Mouse (Mus musculus) liver, embryonic 12.5 days (tissue): Measurements from ENCODE around the gene Rps16. TPM values are rescaled to one million over a fixed set of nuclear protein-coding genes. Genes with fewer than 3 reads are reported as not detected.

Experiments used
- ATAC-seq: fragments of 200-750 bp; cut with Nextera tagmentation; 2 replicates; pipeline ENCODE4 v1.8.0; 2017; ENCODE audit warnings: moderate number of reproducible peaks, mild to moderate bottlenecking, moderate library complexity
- H3K27ac ChIP-seq: fragments of 300-500 bp; sonication (generic); 2 replicates; pipeline ENCODE4 v1.5.1; 2016; ENCODE audit warnings: mild to moderate bottlenecking
- H3K27me3 ChIP-seq: fragments of 300-500 bp; sonication (generic); replicated peaks from 2 replicates; pipeline ENCODE4 v1.6.1; 2016; ENCODE audit warnings: mild to moderate bottlenecking, moderate library complexity
- H3K36me3 ChIP-seq: fragments of 300-500 bp; sonication (generic); 2 replicates; pipeline ENCODE4 v1.6.1; 2016; ENCODE audit warnings: mild to moderate bottlenecking, moderate library complexity
- H3K4me1 ChIP-seq: fragments of 300-500 bp; sonication (generic); 2 replicates; pipeline ENCODE4 v1.6.1; 2016
- H3K4me2 ChIP-seq: fragments of 300-500 bp; sonication (generic); 2 replicates; pipeline ENCODE4 v1.6.1; 2016; ENCODE audit warnings: mild to moderate bottlenecking, moderate library complexity
- H3K4me3 ChIP-seq: fragments of 300-500 bp; sonication (generic); 2 replicates; pipeline ENCODE4 v1.5.1; 2016; ENCODE audit warnings: mild to moderate bottlenecking, moderate library complexity
- H3K9ac ChIP-seq: fragments of 300-500 bp; sonication (generic); 2 replicates; pipeline ENCODE4 v1.6.1; 2016; ENCODE audit warnings: mild to moderate bottlenecking, moderate library complexity
- H3K9me3 ChIP-seq: fragments of 300-500 bp; sonication (generic); replicated peaks from 2 replicates; pipeline ENCODE4 v1.6.1; 2016; ENCODE audit warnings: mild to moderate bottlenecking, moderate library complexity
- WGBS: fragments of 180-500 bp; shearing (Covaris S2); methylation state at CpG from one replicate; pipeline ENCODE4 v1.1.7; 2016; ENCODE audit not compliant: insufficient replicate concordance; 5-methylcytosine and 5-hydroxymethylcytosine counted together
- polyA plus RNA-seq: library from polyadenylated mRNA; unstranded; fragments of >200 nt; fragmentation: Nextera tagmentation; extraction: Ambion mirVana; gene quantifications from 2 replicates; pipeline ENCODE4 v1.2.1, GENCODE M21; 2016

The Rps16 gene
- polyA plus RNA-seq, 1 experiment from 2014 or later, result 994 TPM

- H3K4me2 ChIP-seq, result peak overlapping the region; percentile 92
- peak overlapping the region; percentile 95 for H3K27ac ChIP-seq
- 0 out of 2 replicates have a peak, but pooled peaks cover 4% of the 10 kb centered on the region for H3K27me3 ChIP-seq
- 6% methylated on average over 30 of the region's 30 CpGs for WGBS
- no peaks in the 10 kb centered on the region for H3K9me3 ChIP-seq
- peak overlapping the region; percentile 69 for H3K4me3 ChIP-seq
- peaks cover 9% of the 10 kb centered on the region for H3K36me3 ChIP-seq
- H3K4me1 ChIP-seq, result peaks cover 88% of the 10 kb centered on the region
- H3K9ac ChIP-seq, result peak overlapping the region; percentile 71
- ATAC-seq, result no peak
These were observed 25.7 kb downstream of the Rps16 start for GRCm38 (mm10) chr7:28376011-28376771.

- peak overlapping the region; percentile 83 for H3K9ac ChIP-seq
- H3K4me2 ChIP-seq, result peak overlapping the region; percentile 92
- peaks cover 9% of the 10 kb centered on the region for H3K36me3 ChIP-seq
- WGBS, result 59% methylated on average over 18 of the region's 18 CpGs
- peaks cover 89% of the 10 kb centered on the region for H3K4me1 ChIP-seq
- H3K4me3 ChIP-seq, result peak overlapping the region; percentile 69
- no peak for ATAC-seq
- no peaks in the 10 kb centered on the region for H3K9me3 ChIP-seq
- peak overlapping the region; percentile 92 for H3K27ac ChIP-seq
- H3K27me3 ChIP-seq, result no peaks in the 10 kb centered on the region
These were observed 27.0 kb downstream of the Rps16 start for GRCm38 (mm10) chr7:28377190-28378065.

- Histone ChIP-seq H3K27me3 (no peaks in the 10 kb centered on the region), H3K4me3 (peak overlapping the region; percentile 69), H3K27ac (peak overlapping the region; percentile 92)
These were observed 27.7 kb downstream of the Rps16 start for GRCm38 (mm10) chr7:28378066-28378690.

GRCm38 (mm10) chr7:28378769-28379651 is 28.6 kb downstream of the Rps16 start:
- under 1% methylated on average over 53 of the region's 53 CpGs for WGBS
- Histone ChIP-seq H3K27ac (peak overlapping the region; percentile 92), H3K4me2 (peak overlapping the region; percentile 92), H3K9me3 (no peaks in the 10 kb centered on the region), H3K27me3 (no peaks in the 10 kb centered on the region), H3K36me3 (peaks cover 9% of the 10 kb centered on the region), H3K4me3 (peak overlapping the region; percentile 69), H3K4me1 (peaks cover 96% of the 10 kb centered on the region), H3K9ac (peak overlapping the region; percentile 83)
- peak; percentile 76 for ATAC-seq

More at GRCm38 (mm10) chr7:28378066-28378690, 27.7 kb downstream of the Rps16 start:
- Histone ChIP-seq H3K4me2 (peak overlapping the region; percentile 92), H3K9me3 (no peaks in the 10 kb centered on the region), H3K36me3 (peaks cover 9% of the 10 kb centered on the region), H3K9ac (peak overlapping the region; percentile 83), H3K4me1 (peaks cover 94% of the 10 kb centered on the region)
- WGBS, result 19% methylated on average over 32 of the region's 32 CpGs
- no peak for ATAC-seq

GRCm38 (mm10) chr7:28380237-28381016 is 30.0 kb downstream of the Rps16 start, which contains the start of gene Zfp36:
TSS of gene Zfp36 (minus strand) at chr7:28380253.
- no peak for ATAC-seq
- WGBS, result 28% methylated on average over 17 of the region's 17 CpGs

GRCm38 (mm10) chr7:28381017-28381790 is 30.8 kb downstream of the Rps16 start:
- H3K4me3 ChIP-seq, result peak overlapping the region; percentile 56
- ATAC-seq, result peak; percentile 48
- H3K4me2 ChIP-seq, result peak overlapping the region; percentile 86
- H3K27me3 ChIP-seq, result no peaks in the 10 kb centered on the region
- peaks cover 16% of the 10 kb centered on the region for H3K36me3 ChIP-seq
- WGBS, result 3% methylated on average over 30 of the region's 30 CpGs
- H3K9ac ChIP-seq, result peak overlapping the region; percentile 83
- H3K9me3 ChIP-seq, result no peaks in the 10 kb centered on the region
- peaks cover 92% of the 10 kb centered on the region for H3K4me1 ChIP-seq
- H3K27ac ChIP-seq, result peak overlapping the region; percentile 92

More at GRCm38 (mm10) chr7:28380237-28381016, 30.0 kb downstream of the Rps16 start, which contains the start of gene Zfp36:
- peak within 1 kb of the TSS; percentile 92 for H3K4me2 ChIP-seq
- H3K4me3 ChIP-seq, result peak within 1 kb of the TSS; percentile 69
- H3K4me1 ChIP-seq, result peaks cover 90% of the 10 kb centered on the region
- H3K27me3 ChIP-seq, result no peaks in the 10 kb centered on the region
- peak within 1 kb of the TSS; percentile 83 for H3K9ac ChIP-seq
- H3K9me3 ChIP-seq, result no peaks in the 10 kb centered on the region
- H3K36me3 ChIP-seq, result peaks cover 9% of the 10 kb centered on the region
- peak within 1 kb of the TSS; percentile 92 for H3K27ac ChIP-seq

DNA sequence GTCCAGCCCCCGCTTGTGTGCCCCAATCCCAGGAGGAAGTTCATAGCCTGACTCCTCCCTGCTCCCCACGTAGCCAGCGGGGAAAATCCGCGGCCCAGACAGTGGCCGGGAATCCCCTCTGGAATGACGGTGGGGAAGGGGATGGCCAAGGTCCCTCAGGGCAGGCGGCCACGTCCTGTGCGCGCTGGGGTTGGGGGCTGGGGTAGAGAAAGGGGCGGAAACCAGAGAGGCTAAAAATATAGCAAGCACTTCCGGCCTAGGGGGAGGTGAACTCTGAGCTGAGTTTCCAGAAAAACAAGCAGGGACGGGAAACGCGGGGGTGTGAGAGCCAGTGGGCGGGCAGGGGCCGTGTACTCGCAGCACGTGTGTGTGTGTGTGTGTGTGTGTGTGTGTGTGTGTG is 31.5 kb downstream of the Rps16 start:
- peak overlapping the region; percentile 56 for H3K4me3 ChIP-seq
- peak overlapping the region; percentile 92 for H3K27ac ChIP-seq
- peaks cover 87% of the 10 kb centered on the region for H3K4me1 ChIP-seq
- peak overlapping the region; percentile 86 for H3K4me2 ChIP-seq
- no peaks in the 10 kb centered on the region for H3K27me3 ChIP-seq
- peaks cover 17% of the 10 kb centered on the region for H3K36me3 ChIP-seq
- 0% methylated on average over 20 of the region's 20 CpGs for WGBS
- peak overlapping the region; percentile 83 for H3K9ac ChIP-seq
- H3K9me3 ChIP-seq, result no peaks in the 10 kb centered on the region
- peak; percentile 14 for ATAC-seq

- Histone ChIP-seq H3K27me3 (no peaks in the 10 kb centered on the region), H3K9me3 (no peaks in the 10 kb centered on the region), H3K27ac (peak overlapping the region; percentile 92), H3K4me1 (peaks cover 82% of the 10 kb centered on the region), H3K36me3 (peaks cover 18% of the 10 kb centered on the region), H3K4me3 (peak overlapping the region; percentile 56), H3K9ac (peak overlapping the region; percentile 83), H3K4me2 (peak overlapping the region; percentile 86)
- 10% methylated on average over 9 of the region's 12 CpGs for WGBS
- ATAC-seq, result 0 out of 2 replicates have a peak, but pooled peaks have one; percentile 2
These were observed 32.0 kb downstream of the Rps16 start for GRCm38 (mm10) chr7:28382347-28382951.

GRCm38 (mm10) chr7:28382981-28383396 is 32.5 kb downstream of the Rps16 start:
- Histone ChIP-seq H3K27ac (peak overlapping the region; percentile 92), H3K4me1 (peaks cover 79% of the 10 kb centered on the region), H3K4me2 (peak overlapping the region; percentile 86), H3K9ac (peak overlapping the region; percentile 83), H3K9me3 (no peaks in the 10 kb centered on the region), H3K4me3 (peak overlapping the region; percentile 56), H3K27me3 (no peaks in the 10 kb centered on the region), H3K36me3 (peaks cover 18% of the 10 kb centered on the region)
- peak; percentile 60 for ATAC-seq
- 1% methylated on average over 11 of the region's 11 CpGs for WGBS
